Mouse (Mus musculus) MEL (cell line): ENCODE measurements at regions not wholly inside any gene's neighbourhood (a gene's known extent, or its start where the extent isn't known, plus 50 kb on each side); places are given as distances from the start of the nearest gene placed in this dataset.

Source experiments
- DNase-seq: peaks from one replicate; pipeline ENCODE4 v3.0.0; 2011; ENCODE audit warnings: low read depth, low spot score
- H3K27ac ChIP-seq: 2 replicates; pipeline ENCODE4 v1.5.1; 2012; ENCODE audit warnings: low read depth, mild to moderate bottlenecking, control low read depth, low read length, moderate library complexity; ENCODE audit not compliant: control insufficient read depth
- H3K27me3 ChIP-seq, 2 experiments: fragments of 150-350 bp in 1 of 2; sonication (generic) in 1 of 2; 2 replicates each; pipeline ENCODE4 v1.6.1; 2012; ENCODE audit warnings: low read length in 2 of 2, mild to moderate bottlenecking in 2 of 2, improper control_type of control experiment in 1 of 2, moderate library complexity in 1 of 2; ENCODE audit not compliant: insufficient read depth in 2 of 2, control insufficient read depth in 1 of 2
- H3K36me3 ChIP-seq, 2 experiments: 2 replicates each; pipeline ENCODE4 v1.6.1; 2012 to 2014; ENCODE audit warnings: low read length in 2 of 2, improper control_type of control experiment in 1 of 2, inconsistent platforms in 1 of 2, mild to moderate bottlenecking in 1 of 2; ENCODE audit not compliant: insufficient read depth in 2 of 2, control insufficient read depth in 1 of 2
- H3K4me1 ChIP-seq, 2 experiments: fragments of 150-350 bp in 1 of 2; sonication (generic) in 1 of 2; 2 replicates each; pipeline ENCODE4 v1.6.1; 2012; ENCODE audit warnings: low read length in 2 of 2, improper control_type of control experiment in 1 of 2, mild to moderate bottlenecking in 1 of 2; ENCODE audit not compliant: insufficient read depth in 2 of 2, control insufficient read depth in 1 of 2
- H3K4me3 ChIP-seq, 2 experiments: fragments of 150-350 bp in 1 of 2; sonication (generic) in 1 of 2; 2 replicates each; pipeline ENCODE4 v1.5.1; 2012; ENCODE audit warnings: low read depth in 2 of 2, low read length in 2 of 2, mild to moderate bottlenecking in 2 of 2, moderate library complexity in 2 of 2, control low read depth in 1 of 2, improper control_type of control experiment in 1 of 2; ENCODE audit not compliant: control insufficient read depth in 1 of 2, insufficient read depth in 1 of 2
- H3K79me2 ChIP-seq: 2 replicates; pipeline ENCODE4 v1.6.1; 2012; ENCODE audit warnings: mild to moderate bottlenecking, low read length, moderate library complexity; ENCODE audit not compliant: control insufficient read depth, poor library complexity, insufficient read depth
- H3K9ac ChIP-seq: 2 replicates; pipeline ENCODE4 v1.6.1; 2012; ENCODE audit warnings: low read depth, mild to moderate bottlenecking, control low read depth, low read length, moderate library complexity; ENCODE audit not compliant: control insufficient read depth, poor library complexity, severe bottlenecking
- H3K9me3 ChIP-seq: fragments of 150-350 bp; sonication (generic); replicated peaks from 2 replicates; pipeline ENCODE4 v1.6.1; 2012; ENCODE audit warnings: mild to moderate bottlenecking, low read length, improper control_type of control experiment, moderate library complexity; ENCODE audit not compliant: insufficient read depth
- BHLHE40 ChIP-seq: IDR thresholded peaks from 2 replicates; pipeline ENCODE4 v1.6.1; 2012; ENCODE audit warnings: low read depth, mild to moderate bottlenecking, inconsistent platforms, low read length, improper control_type of control experiment, borderline replicate concordance
- CHD1 ChIP-seq: IDR thresholded peaks from 2 replicates; pipeline ENCODE4 v1.6.1; 2012; ENCODE audit warnings: low read depth, mild to moderate bottlenecking, inconsistent platforms, low read length, improper control_type of control experiment
- CTCF ChIP-seq, 3 experiments: IDR thresholded peaks in 2 of 3; conservative IDR thresholded peaks in 1 of 3; 2 replicates each; pipeline ENCODE4 v1.5.1; 2011 to 2012; ENCODE audit warnings: low read length in 3 of 3, low read depth in 2 of 3, mild to moderate bottlenecking in 2 of 3, improper control_type of control experiment in 1 of 3, inconsistent platforms in 1 of 3, mixed read lengths in 1 of 3, moderate library complexity in 1 of 3; ENCODE audit not compliant: control insufficient read depth in 1 of 3, insufficient read depth in 1 of 3, poor library complexity in 1 of 3, severe bottlenecking in 1 of 3
- E2F4 ChIP-seq: IDR thresholded peaks from 2 replicates; pipeline ENCODE4 v1.6.1; 2011; ENCODE audit warnings: low read depth, low read length, improper control_type of control experiment, borderline replicate concordance
- EP300 ChIP-seq, 2 experiments: IDR thresholded peaks; 2 replicates each; pipeline ENCODE4 v1.6.1; 2011; ENCODE audit warnings: improper control_type of control experiment in 2 of 2, low read length in 2 of 2, low read depth in 1 of 2, mild to moderate bottlenecking in 1 of 2
- ETS1 ChIP-seq: IDR thresholded peaks from 2 replicates; pipeline ENCODE4 v1.6.1; 2012; ENCODE audit warnings: low read depth, mild to moderate bottlenecking, inconsistent platforms, low read length, improper control_type of control experiment, moderate library complexity
- GABPA ChIP-seq: IDR thresholded peaks from 2 replicates; pipeline ENCODE4 v1.6.1; 2012; ENCODE audit warnings: low read depth, mild to moderate bottlenecking, inconsistent platforms, low read length, improper control_type of control experiment, moderate library complexity
- HCFC1 ChIP-seq: IDR thresholded peaks from 2 replicates; pipeline ENCODE4 v1.6.1; 2012; ENCODE audit warnings: low read depth, mild to moderate bottlenecking, inconsistent platforms, low read length, improper control_type of control experiment, moderate library complexity
- JUND ChIP-seq: IDR thresholded peaks from 2 replicates; pipeline ENCODE4 v1.6.1; 2011; ENCODE audit warnings: low read depth, mild to moderate bottlenecking, improper control_type of control experiment, low read length
- KAT2A ChIP-seq: conservative IDR thresholded peaks from 2 replicates; pipeline ENCODE4 v1.6.1; 2012; ENCODE audit warnings: low read depth, low read length, improper control_type of control experiment, inconsistent platforms
- MAZ ChIP-seq: IDR thresholded peaks from 2 replicates; pipeline ENCODE4 v1.6.1; 2012; ENCODE audit warnings: low read depth, mild to moderate bottlenecking, inconsistent platforms, low read length, improper control_type of control experiment
- MEF2A ChIP-seq: IDR thresholded peaks from 2 replicates; pipeline ENCODE4 v1.6.1; 2014; ENCODE audit warnings: low read depth, mild to moderate bottlenecking, inconsistent platforms, low read length, improper control_type of control experiment; ENCODE audit not compliant: poor library complexity, insufficient replicate concordance, severe bottlenecking; ENCODE audit errors: extremely low read depth
- MXI1 ChIP-seq: IDR thresholded peaks from 2 replicates; pipeline ENCODE4 v1.6.1; 2011; ENCODE audit warnings: mild to moderate bottlenecking, low read depth, low read length, improper control_type of control experiment
- MYB ChIP-seq: IDR thresholded peaks from 2 replicates; pipeline ENCODE4 v1.6.1; 2011; ENCODE audit warnings: mild to moderate bottlenecking, low read depth, low read length, improper control_type of control experiment
- MYC ChIP-seq: IDR thresholded peaks from 2 replicates; pipeline ENCODE4 v1.6.1; 2011; ENCODE audit warnings: low read depth, mild to moderate bottlenecking, low read length, improper control_type of control experiment, moderate library complexity
- NELFE ChIP-seq: IDR thresholded peaks from 2 replicates; pipeline ENCODE4 v1.6.1; 2011; ENCODE audit warnings: low read depth, low read length, improper control_type of control experiment
- NRF1 ChIP-seq: IDR thresholded peaks from 2 replicates; pipeline ENCODE4 v1.6.1; 2014; ENCODE audit warnings: low read depth, mild to moderate bottlenecking, inconsistent platforms, low read length, improper control_type of control experiment, moderate library complexity; ENCODE audit not compliant: poor library complexity, insufficient read depth, severe bottlenecking
- POLR2A ChIP-seq, 2 experiments: IDR thresholded peaks; 2 replicates each; pipeline ENCODE4 v1.6.1; 2011 to 2012; ENCODE audit warnings: low read length in 2 of 2, mild to moderate bottlenecking in 2 of 2, control low read depth in 1 of 2, improper control_type of control experiment in 1 of 2, low read depth in 1 of 2, moderate library complexity in 1 of 2; ENCODE audit not compliant: control insufficient read depth in 1 of 2, insufficient read depth in 1 of 2, poor library complexity in 1 of 2
- POLR2AphosphoS5 ChIP-seq: IDR thresholded peaks from 2 replicates; pipeline ENCODE4 v1.6.1; 2012; ENCODE audit warnings: low read depth, borderline replicate concordance, mild to moderate bottlenecking, inconsistent platforms, low read length, moderate library complexity, mixed read lengths
- RAD21 ChIP-seq: IDR thresholded peaks from 2 replicates; pipeline ENCODE4 v1.6.1; 2011; ENCODE audit warnings: mild to moderate bottlenecking, low read depth, low read length, improper control_type of control experiment
- RCOR1 ChIP-seq: IDR thresholded peaks from 2 replicates; pipeline ENCODE4 v1.6.1; 2012; ENCODE audit warnings: low read depth, mild to moderate bottlenecking, inconsistent platforms, low read length, improper control_type of control experiment
- SIN3A ChIP-seq: IDR thresholded peaks from 2 replicates; pipeline ENCODE4 v1.6.1; 2012; ENCODE audit warnings: low read length, improper control_type of control experiment, inconsistent platforms
- SMC3 ChIP-seq: IDR thresholded peaks from 2 replicates; pipeline ENCODE4 v1.6.1; 2011; ENCODE audit warnings: low read depth, low read length, improper control_type of control experiment
- TAL1 ChIP-seq: IDR thresholded peaks from 2 replicates; pipeline ENCODE4 v1.6.1; 2012; ENCODE audit warnings: mild to moderate bottlenecking, inconsistent platforms, low read length, moderate library complexity, mixed read lengths
- TBP ChIP-seq: IDR thresholded peaks from 2 replicates; pipeline ENCODE4 v1.8.0; 2011; ENCODE audit warnings: low read depth, low read length, improper control_type of control experiment
- TCF12 ChIP-seq: IDR thresholded peaks from 2 replicates; pipeline ENCODE4 v1.6.1; 2014; ENCODE audit warnings: low read depth, mild to moderate bottlenecking, inconsistent platforms, low read length, improper control_type of control experiment, moderate library complexity
- UBTF ChIP-seq: IDR thresholded peaks from 2 replicates; pipeline ENCODE4 v1.6.1; 2012; ENCODE audit warnings: low read depth, mild to moderate bottlenecking, inconsistent platforms, low read length, improper control_type of control experiment, moderate library complexity, borderline replicate concordance; ENCODE audit not compliant: insufficient read depth
- USF1 ChIP-seq: IDR thresholded peaks from 2 replicates; pipeline ENCODE4 v1.6.1; 2014; ENCODE audit warnings: low read depth, mild to moderate bottlenecking, inconsistent platforms, low read length, improper control_type of control experiment, moderate library complexity
- ZC3H11A ChIP-seq: IDR thresholded peaks from 2 replicates; pipeline ENCODE4 v1.6.1; 2012; ENCODE audit warnings: low read depth, mild to moderate bottlenecking, inconsistent platforms, low read length, improper control_type of control experiment
- ZMIZ1 ChIP-seq: IDR thresholded peaks from 2 replicates; pipeline ENCODE4 v1.6.1; 2012; ENCODE audit warnings: low read depth, mild to moderate bottlenecking, inconsistent platforms, low read length, improper control_type of control experiment, moderate library complexity
- ZNF384 ChIP-seq: IDR thresholded peaks from 2 replicates; pipeline ENCODE4 v1.6.1; 2012; ENCODE audit warnings: low read depth, mild to moderate bottlenecking, inconsistent platforms, low read length, improper control_type of control experiment

- TF ChIP-seq MEF2A (no peak), ZNF384 (peak; percentile 60), CHD1 (no peak)
Observed at GRCm38 (mm10) chr11:113174011-113174507, 392.0 kb downstream of the Sox9 start (continued).

- no peaks in the 10 kb centered on the region for H3K9me3 ChIP-seq
- TF ChIP-seq RCOR1 (0 out of 2 replicates have a peak, but pooled peaks have one; percentile 34), UBTF (no peak), EP300 (IDR thresholded peaks at IDR 0.05; ENCODE audit: low read depth in 1 of 2, low read length in 2 of 2) (no peak), MEF2A (no peak), JUND (no peak), RAD21 (peak; percentile 83), ZNF384 (no peak), TCF12 (no peak), POLR2AphosphoS5 (no peak), KAT2A (no peak), SMC3 (peak; percentile 62), MAZ (no peak), NELFE (no peak), BHLHE40 (no peak), ZC3H11A (peak; percentile 47), CTCF (IDR thresholded peaks at IDR 0.05 in 2 of 3, conservative IDR thresholded peaks at IDR 0.05 in 1 of 3; ENCODE audit: control insufficient read depth in 1 of 3, insufficient read depth in 1 of 3, low read depth in 2 of 3, low read length in 3 of 3, poor library complexity in 1 of 3, severe bottlenecking in 1 of 3) (peak; percentile 83 to 86 (median 85)), CHD1 (no peak), MXI1 (no peak), ZMIZ1 (no peak), GABPA (no peak), NRF1 (no peak), MYB (no peak), SIN3A (no peak; the same call in 1 of the 2 replicates), TAL1 (no peak), USF1 (no peak), HCFC1 (no peak), TBP (no peak), E2F4 (no peak), MYC (no peak), ETS1 (no peak), POLR2A (IDR thresholded peaks at IDR 0.05; ENCODE audit: control insufficient read depth in 1 of 2, insufficient read depth in 1 of 2, low read depth in 1 of 2, low read length in 2 of 2, poor library complexity in 1 of 2) (no peak)
Observed at GRCm38 (mm10) chr11:113175323-113175722, 393.3 kb downstream of the Sox9 start.

More at GRCm38 (mm10) chr11:113175323-113175722, 393.3 kb downstream of the Sox9 start:
- Histone ChIP-seq H3K36me3 (peaks cover 0 to 6% of the 10 kb centered on the region in 2 experiments; a peak in 2 of 4 replicates), H3K79me2 (no peaks in the 10 kb centered on the region; the same call in 1 of the 2 replicates), H3K27ac (no peak overlapping the region), H3K27me3 (no peaks in the 10 kb centered on the region), H3K9ac (no peak overlapping the region), H3K4me3 (no peak overlapping the region), H3K4me1 (peaks cover 0 to 5% of the 10 kb centered on the region in 2 experiments; a peak in 1 of 4 replicates)
- peak; percentile 73 for DNase-seq
